Mouse (Mus musculus) kidney, embryonic 16.5 days (tissue): ENCODE data around the gene Cox6b1. TPM values are rescaled to one million over a fixed set of nuclear protein-coding genes. Genes with fewer than 3 reads are reported as not detected.
A peak's percentile ranks its signal among the peaks of the same experiment; 100 is the strongest.

Source experiments
- ATAC-seq: fragments of 200-750 bp; cut with Nextera tagmentation; 2 replicates; pipeline ENCODE4 v1.8.0; 2017; ENCODE audit warnings: moderate TSS enrichment; ENCODE audit not compliant: low FRiP score, low TSS enrichment
- H3K27ac ChIP-seq: fragments of 300-500 bp; sonication (generic); 2 replicates; pipeline ENCODE4 v1.5.1; 2014; ENCODE audit warnings: low read length
- H3K27me3 ChIP-seq: fragments of 300-500 bp; sonication (generic); 2 replicates; pipeline ENCODE4 v1.6.1; 2014; ENCODE audit warnings: low read length, control low read depth, mixed read lengths; ENCODE audit not compliant: insufficient read depth
- H3K36me3 ChIP-seq: fragments of 300-500 bp; sonication (generic); 2 replicates; pipeline ENCODE4 v1.6.1; 2014; ENCODE audit warnings: low read length, control low read depth, mixed read lengths; ENCODE audit not compliant: insufficient read depth
- H3K4me1 ChIP-seq: fragments of 300-500 bp; sonication (generic); 2 replicates; pipeline ENCODE4 v1.6.1; 2014; ENCODE audit warnings: low read length, control low read depth, mixed read lengths; ENCODE audit not compliant: insufficient read depth
- H3K4me2 ChIP-seq: fragments of 300-500 bp; sonication (generic); replicated peaks from 2 replicates; pipeline ENCODE4 v1.6.1; 2014; ENCODE audit warnings: low read depth, low read length
- H3K4me3 ChIP-seq: fragments of 300-500 bp; sonication (generic); 2 replicates; pipeline ENCODE4 v1.5.1; 2014; ENCODE audit warnings: mild to moderate bottlenecking, low read length
- H3K9ac ChIP-seq: fragments of 300-500 bp; sonication (generic); replicated peaks from 2 replicates; pipeline ENCODE4 v1.6.1; 2014; ENCODE audit warnings: low read length
- H3K9me3 ChIP-seq: fragments of 300-500 bp; sonication (generic); 2 replicates; pipeline ENCODE4 v1.6.1; 2016; ENCODE audit warnings: low read length, control low read depth
- WGBS: fragments of 180-500 bp; shearing (Covaris S2); extraction: QIAGEN DNeasy Blood & Tissue Kit; methylation state at CpG from one replicate; pipeline ENCODE4 v1.1.7; 2014; 5-methylcytosine and 5-hydroxymethylcytosine counted together
- polyA plus RNA-seq: library from polyadenylated mRNA; unstranded; fragments of >200 nt; fragmentation: Nextera tagmentation; extraction: Ambion mirVana; gene quantifications from 2 replicates; pipeline ENCODE4 v1.2.1, GENCODE M21; 2015

Gene Cox6b1
- polyA plus RNA-seq, result 1,049 TPM in 2 replicates

DNA sequence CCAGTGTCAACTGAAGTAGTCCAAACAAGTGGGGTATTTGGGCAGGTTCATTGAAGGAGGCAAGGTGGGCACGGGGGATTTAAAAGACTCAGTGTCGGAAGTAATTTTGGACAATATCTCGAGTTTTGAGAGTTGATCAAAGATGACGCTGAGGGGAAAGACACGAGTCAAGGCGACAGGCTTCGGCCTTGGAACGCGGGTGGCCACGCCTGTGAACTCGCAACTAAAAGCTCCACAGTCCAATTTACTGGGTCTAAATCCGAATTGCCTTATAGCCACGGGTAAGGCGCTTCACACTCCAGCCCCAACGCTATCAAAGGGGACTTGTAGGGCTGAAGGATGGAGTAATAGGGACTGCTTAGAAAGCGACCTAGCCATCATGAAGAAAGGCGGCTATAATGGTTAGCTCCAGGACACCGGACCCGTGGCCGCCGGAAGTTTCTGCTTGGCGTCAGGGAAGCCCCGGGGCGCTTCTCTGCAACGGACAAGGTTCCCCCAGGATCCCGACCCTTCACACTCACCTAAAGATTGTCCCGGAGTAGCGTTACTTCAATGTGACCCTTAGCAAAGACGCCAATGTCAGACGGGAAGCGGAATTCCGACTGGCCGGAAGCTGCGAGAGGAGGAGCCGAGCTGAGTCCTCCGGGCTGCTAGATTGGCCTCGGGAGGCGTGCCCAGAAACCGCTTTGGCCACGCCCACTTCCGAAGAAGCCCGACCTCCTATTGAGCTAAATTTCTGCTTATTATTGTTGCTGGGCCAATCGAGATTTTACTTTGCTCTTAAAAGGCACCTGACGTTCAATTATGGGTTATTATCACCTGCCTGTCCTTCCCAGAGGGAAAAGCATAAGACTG lies at the start of gene Cox6b1:
Gene Cox6b1, minus strand, starts transcription at position 622 of the 855 bp plus-strand sequence.
- Histone ChIP-seq H3K27ac (peak within 1 kb of the TSS; percentile 61; the same call in 1 of the 2 replicates), H3K4me2 (peak within 1 kb of the TSS; percentile 62), H3K36me3 (peaks cover 27% of the 10 kb centered on the region), H3K27me3 (peaks cover 6% of the 10 kb centered on the region; the same call in 1 of the 2 replicates), H3K9me3 (no peaks in the 10 kb centered on the region), H3K4me1 (peaks cover 7% of the 10 kb centered on the region), H3K9ac (peak within 1 kb of the TSS; percentile 88), H3K4me3 (peak within 1 kb of the TSS; percentile 75)
- WGBS, result 2% methylated on average over 44 of the region's 44 CpGs
- peak; percentile 94 for ATAC-seq

DNA sequence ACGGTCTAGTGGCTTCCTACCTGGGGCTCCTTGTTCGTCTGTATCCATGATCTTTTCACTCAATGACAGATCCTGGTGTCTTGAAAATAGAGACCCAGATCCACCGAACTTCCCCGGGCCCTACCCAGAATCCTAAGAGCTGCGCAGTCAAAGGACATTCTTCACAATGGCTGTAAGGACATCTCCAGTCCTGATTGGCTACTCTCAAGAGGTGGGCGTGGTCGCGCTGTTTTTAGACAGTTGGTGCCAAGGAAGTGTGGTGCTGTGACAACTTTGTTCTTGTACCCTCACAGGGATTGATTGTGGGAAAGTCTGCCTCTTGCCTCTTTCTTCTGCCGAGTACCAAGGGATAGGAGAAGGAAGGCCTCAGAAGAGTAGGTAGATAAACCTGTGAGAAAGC lies 45.5 kb upstream of the Cox6b1 start, which contains the start of gene Pmis2:
Gene Pmis2, minus strand, starts transcription at position 126 of the 400 bp plus-strand sequence.
- 75% methylated on average over 9 of the region's 9 CpGs for WGBS
- Histone ChIP-seq H3K9me3 (no peaks in the 10 kb centered on the region), H3K27ac (no peak within 1 kb of the TSS), H3K9ac (no peak within 1 kb of the TSS), H3K27me3 (no peaks in the 10 kb centered on the region), H3K4me2 (no peak within 1 kb of the TSS), H3K4me1 (no peaks in the 10 kb centered on the region), H3K36me3 (no peaks in the 10 kb centered on the region), H3K4me3 (no peak within 1 kb of the TSS)
- no peak for ATAC-seq

DNA sequence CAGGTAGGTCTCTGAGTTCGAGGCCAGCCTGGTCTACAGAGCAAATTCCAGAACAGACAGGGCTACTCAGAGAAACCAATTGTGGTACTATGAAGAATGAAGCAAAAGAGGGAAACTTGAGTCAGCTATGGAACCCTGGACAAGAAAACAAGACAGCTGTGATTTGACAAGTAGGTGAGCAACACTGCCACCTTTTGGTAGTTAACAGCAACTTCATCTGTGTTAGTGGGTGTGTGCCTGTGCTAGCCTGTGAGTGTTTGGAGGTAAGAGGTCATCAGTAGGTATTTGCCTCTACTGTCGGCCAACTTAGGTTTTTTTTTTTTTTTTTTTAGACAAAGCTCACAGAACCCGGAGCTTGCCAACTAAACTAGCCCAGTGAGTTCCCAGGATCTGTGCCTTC lies 43.3 kb upstream of the Cox6b1 start:
- Histone ChIP-seq H3K4me3 (no peak overlapping the region), H3K4me2 (no peak overlapping the region), H3K4me1 (peaks cover 4% of the 10 kb centered on the region; the same call in 1 of the 2 replicates), H3K27me3 (no peaks in the 10 kb centered on the region), H3K9me3 (no peaks in the 10 kb centered on the region), H3K27ac (no peak overlapping the region), H3K36me3 (no peaks in the 10 kb centered on the region), H3K9ac (no peak overlapping the region)
- 42% methylated on average over 3 of the region's 3 CpGs for WGBS
- ATAC-seq, result no peak

DNA sequence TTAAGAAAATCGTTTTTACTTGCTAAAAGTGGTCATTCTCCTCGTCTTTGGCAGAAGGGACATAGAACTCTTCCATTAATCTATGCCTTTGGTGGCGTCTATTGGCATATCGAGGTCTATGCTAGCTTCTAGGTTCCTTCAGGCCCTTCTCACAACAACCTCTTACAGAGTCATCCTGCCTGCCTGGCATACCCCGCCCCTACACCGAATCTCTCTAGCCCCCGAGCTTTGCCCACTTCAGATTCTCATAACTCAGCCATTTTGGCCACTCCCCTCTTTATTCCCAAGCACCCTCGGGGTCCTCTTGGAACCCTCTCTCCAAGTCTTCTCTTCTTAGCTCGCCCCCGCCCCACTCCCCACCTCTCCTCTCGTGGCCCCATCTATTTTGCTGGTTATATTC lies 39.4 kb upstream of the Cox6b1 start:
- Histone ChIP-seq H3K9ac (peak overlapping the region; percentile 85), H3K4me3 (peak overlapping the region; percentile 75), H3K36me3 (peaks cover 11% of the 10 kb centered on the region), H3K9me3 (no peaks in the 10 kb centered on the region), H3K27me3 (no peaks in the 10 kb centered on the region), H3K4me1 (peaks cover 4% of the 10 kb centered on the region; the same call in 1 of the 2 replicates), H3K27ac (no peak overlapping the region), H3K4me2 (peak overlapping the region; percentile 74)
- 6% methylated on average over 11 of the region's 11 CpGs for WGBS
- ATAC-seq, result peak; percentile 53; the same call in 1 of the 2 replicates

DNA sequence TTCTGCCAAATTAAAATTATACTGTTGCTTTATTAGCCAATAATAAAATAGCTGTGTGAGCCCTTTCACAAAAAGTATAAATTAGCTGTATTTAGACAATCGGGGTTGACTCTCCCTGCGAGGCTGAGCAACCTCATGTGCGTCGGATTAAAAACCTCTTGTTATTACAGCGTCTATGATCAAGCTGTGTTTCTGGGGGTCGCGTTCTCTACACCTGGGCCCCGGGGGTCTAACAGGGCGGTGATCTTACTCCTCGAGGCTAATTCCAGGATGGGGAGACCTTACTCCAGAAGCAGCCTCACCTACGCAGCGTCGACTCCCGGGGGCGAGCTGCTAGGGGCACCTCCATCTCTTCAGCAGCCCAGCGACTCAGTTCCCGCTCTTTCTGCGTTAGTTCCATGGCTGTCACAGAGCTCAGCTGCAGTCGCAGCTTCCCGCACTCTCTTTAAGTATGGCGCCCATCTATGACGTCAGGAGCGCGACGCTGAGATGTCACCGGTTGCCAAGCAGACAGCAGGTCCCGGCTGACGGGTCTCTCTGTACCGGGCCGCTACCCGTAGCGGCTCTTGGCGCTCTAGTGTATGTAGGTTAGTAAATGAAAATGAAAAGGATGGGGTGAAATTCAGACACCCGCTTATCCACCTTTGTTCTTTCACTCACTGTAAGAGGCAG lies 38.7 kb upstream of the Cox6b1 start, which contains the start of gene Haus5:
Gene Haus5, minus strand, starts transcription at position 466 of the 672 bp plus-strand sequence.
- Histone ChIP-seq H3K27ac (no peak within 1 kb of the TSS), H3K4me2 (peak within 1 kb of the TSS; percentile 74), H3K36me3 (peaks cover 17% of the 10 kb centered on the region), H3K9me3 (no peaks in the 10 kb centered on the region), H3K9ac (peak within 1 kb of the TSS; percentile 85), H3K27me3 (no peaks in the 10 kb centered on the region), H3K4me1 (peaks cover 4% of the 10 kb centered on the region; the same call in 1 of the 2 replicates), H3K4me3 (peak within 1 kb of the TSS; percentile 75)
- WGBS, result under 1% methylated on average over 34 of the region's 34 CpGs
- peak; percentile 95 for ATAC-seq

DNA sequence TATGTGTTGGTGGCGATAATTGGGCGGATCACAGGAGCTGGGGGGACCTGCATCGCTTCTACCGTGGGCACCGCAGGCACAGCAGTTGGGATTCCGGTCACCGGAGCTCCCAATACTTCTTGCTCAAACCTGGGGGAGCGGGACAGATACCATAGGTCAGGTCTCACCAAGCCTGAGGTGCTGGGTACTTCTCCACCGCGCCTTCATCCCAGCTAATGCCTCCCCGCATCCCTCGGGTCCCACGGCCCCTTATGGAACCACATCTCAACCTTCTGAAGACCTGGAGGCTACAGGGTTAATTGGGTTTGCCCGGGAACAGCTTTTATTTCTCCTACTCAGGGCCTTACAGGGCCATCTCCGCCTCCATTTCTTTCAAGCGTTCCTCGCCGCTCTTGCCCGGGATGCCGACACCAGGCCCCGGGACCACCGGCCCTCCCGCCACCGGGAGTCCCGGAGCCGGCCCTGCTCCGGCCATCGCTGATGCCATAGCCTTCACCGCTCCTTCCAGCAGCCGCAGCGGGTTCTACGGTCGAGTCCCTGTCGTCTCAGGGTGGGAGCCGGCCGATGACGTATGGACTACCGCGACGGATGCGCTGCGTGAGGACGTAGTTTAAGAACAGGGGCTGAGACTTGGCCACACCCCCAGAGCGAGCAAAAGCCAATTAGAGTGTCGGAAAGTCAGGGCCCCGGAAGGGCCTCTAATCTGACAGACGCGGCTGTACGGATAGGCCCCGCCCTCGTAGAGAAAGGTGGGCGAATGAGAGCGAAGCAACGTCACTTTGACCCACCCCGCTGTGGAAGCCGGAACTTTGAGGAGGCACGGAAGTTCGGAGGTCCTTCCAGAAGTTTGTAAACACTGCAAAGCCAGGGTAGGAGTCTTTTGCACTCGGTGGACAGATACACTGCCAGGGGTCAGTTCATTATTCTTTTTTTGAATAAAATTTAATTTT lies 23.9 kb upstream of the Cox6b1 start, which contains the start of gene Rbm42:
Gene Rbm42, minus strand, starts transcription at position 727 of the 950 bp plus-strand sequence.
- H3K4me1 ChIP-seq, result peaks cover 11% of the 10 kb centered on the region
- peak; percentile 99 for ATAC-seq
- peak within 1 kb of the TSS; percentile 100 for H3K4me3 ChIP-seq
- H3K9ac ChIP-seq, result peak within 1 kb of the TSS; percentile 99
- no peaks in the 10 kb centered on the region for H3K27me3 ChIP-seq
- H3K27ac ChIP-seq, result peak within 1 kb of the TSS; percentile 63
- 1% methylated on average over 59 of the region's 59 CpGs for WGBS
- peaks cover 41% of the 10 kb centered on the region for H3K36me3 ChIP-seq
- H3K9me3 ChIP-seq, result no peaks in the 10 kb centered on the region
- H3K4me2 ChIP-seq, result peak within 1 kb of the TSS; percentile 98

DNA sequence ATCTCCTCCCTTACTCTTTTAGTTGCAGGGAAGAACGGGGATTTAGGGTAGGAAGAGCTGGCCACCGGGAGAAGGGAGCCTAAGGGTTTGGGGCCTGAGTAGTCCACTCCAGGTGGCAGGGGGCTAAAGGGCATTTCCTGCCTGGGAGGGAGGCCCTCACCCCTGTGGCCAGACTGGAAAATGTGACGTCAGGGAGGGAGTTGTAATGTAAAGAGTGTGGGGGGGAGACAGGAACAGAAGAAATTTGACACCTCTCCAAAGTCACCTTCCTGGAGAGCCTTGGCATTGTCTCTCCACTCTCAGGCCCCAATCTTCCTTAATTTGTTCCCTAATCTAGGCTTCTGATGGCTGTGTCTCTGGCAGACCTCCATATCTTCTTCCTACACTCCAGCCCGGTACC lies 13.1 kb upstream of the Cox6b1 start:
- Histone ChIP-seq H3K36me3 (peaks cover 41% of the 10 kb centered on the region), H3K4me3 (no peak overlapping the region), H3K27ac (no peak overlapping the region), H3K4me1 (peaks cover 15% of the 10 kb centered on the region), H3K4me2 (no peak overlapping the region), H3K9me3 (no peaks in the 10 kb centered on the region), H3K27me3 (peaks cover 26% of the 10 kb centered on the region), H3K9ac (peak overlapping the region; percentile 23; the same call in 1 of the 2 replicates)
- WGBS, result 13% methylated on average over 4 of the region's 4 CpGs
- no peak for ATAC-seq

DNA sequence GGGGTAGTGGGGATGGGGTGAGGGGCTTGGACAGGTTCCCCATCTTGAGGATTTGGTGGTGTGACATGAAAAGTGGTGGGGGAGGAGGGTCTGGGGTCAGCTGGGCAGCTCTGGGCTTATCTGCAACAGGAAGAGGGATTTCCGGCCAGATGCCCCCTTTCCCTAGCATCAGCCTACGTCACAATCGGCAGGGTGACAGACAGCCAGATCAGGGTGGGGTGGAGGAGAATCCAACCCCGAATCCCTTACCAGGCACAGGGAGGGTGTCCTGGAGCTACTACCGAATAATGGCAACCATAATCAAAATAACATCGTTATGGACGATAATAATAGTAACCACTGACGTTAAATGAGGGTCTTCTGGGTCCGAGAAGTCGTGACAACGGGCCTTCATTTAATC lies 10.4 kb upstream of the Cox6b1 start:
- H3K4me3 ChIP-seq, result no peak overlapping the region
- ATAC-seq, result no peak
- no peak overlapping the region for H3K9ac ChIP-seq
- H3K9me3 ChIP-seq, result no peaks in the 10 kb centered on the region
- no peak overlapping the region for H3K4me2 ChIP-seq
- H3K36me3 ChIP-seq, result peaks cover 16% of the 10 kb centered on the region; the same call in 1 of the 2 replicates
- H3K27ac ChIP-seq, result no peak overlapping the region
- H3K27me3 ChIP-seq, result peaks cover 51% of the 10 kb centered on the region
- peaks cover 15% of the 10 kb centered on the region for H3K4me1 ChIP-seq
- WGBS, result 25% methylated on average over 11 of the region's 11 CpGs

DNA sequence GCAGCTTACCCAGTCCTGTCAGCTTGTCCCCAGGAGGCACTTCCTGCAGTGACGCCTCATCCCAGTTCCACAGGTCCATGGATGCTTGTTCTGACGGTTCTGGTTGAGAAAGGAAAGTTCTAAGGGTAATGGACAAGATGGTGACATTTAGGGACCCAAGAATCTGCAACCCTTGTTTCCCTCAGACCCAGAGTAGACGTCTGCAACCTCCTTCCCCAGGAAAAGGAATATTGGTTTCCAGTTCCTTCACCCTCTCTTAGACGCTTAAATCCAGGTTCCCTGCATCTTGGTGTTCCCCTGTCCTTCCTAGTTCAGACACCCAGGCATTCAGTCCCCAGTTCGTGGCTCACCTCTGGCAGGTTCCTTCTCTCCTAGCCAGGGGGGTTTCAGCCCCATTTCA lies 9.8 kb upstream of the Cox6b1 start, which contains the start of gene Etv2:
Gene Etv2, minus strand, starts transcription at position 101 of the 400 bp plus-strand sequence.
- Histone ChIP-seq H3K4me1 (peaks cover 15% of the 10 kb centered on the region), H3K27me3 (peaks cover 56% of the 10 kb centered on the region), H3K9me3 (no peaks in the 10 kb centered on the region), H3K9ac (no peak within 1 kb of the TSS), H3K4me2 (peak within 1 kb of the TSS; percentile 40), H3K4me3 (peak within 1 kb of the TSS; percentile 29), H3K36me3 (peaks cover 10% of the 10 kb centered on the region; the same call in 1 of the 2 replicates), H3K27ac (no peak within 1 kb of the TSS)
- ATAC-seq, result no peak
- WGBS, result 9% methylated on average over 5 of the region's 5 CpGs
